Mouse (Mus musculus) lung, adult 2 months (tissue): ENCODE measurements at regions not wholly inside any gene's neighbourhood (a gene's known extent, or its start where the extent isn't known, plus 50 kb on each side); places are given as distances from the start of the nearest gene placed in this dataset.

Source experiments
- CTCF ChIP-seq: fragments of 200-500 bp; IDR thresholded peaks from 2 replicates; pipeline ENCODE4 v1.5.1; 2011; ENCODE audit warnings: mild to moderate bottlenecking, low read length, control low read depth; ENCODE audit not compliant: insufficient read depth
- POLR2A ChIP-seq: fragments of 200-500 bp; IDR thresholded peaks from 2 replicates; pipeline ENCODE4 v1.6.1; 2011; ENCODE audit warnings: low read depth, mild to moderate bottlenecking, control low read depth, low read length, borderline replicate concordance; ENCODE audit errors: extremely low read depth

DNA sequence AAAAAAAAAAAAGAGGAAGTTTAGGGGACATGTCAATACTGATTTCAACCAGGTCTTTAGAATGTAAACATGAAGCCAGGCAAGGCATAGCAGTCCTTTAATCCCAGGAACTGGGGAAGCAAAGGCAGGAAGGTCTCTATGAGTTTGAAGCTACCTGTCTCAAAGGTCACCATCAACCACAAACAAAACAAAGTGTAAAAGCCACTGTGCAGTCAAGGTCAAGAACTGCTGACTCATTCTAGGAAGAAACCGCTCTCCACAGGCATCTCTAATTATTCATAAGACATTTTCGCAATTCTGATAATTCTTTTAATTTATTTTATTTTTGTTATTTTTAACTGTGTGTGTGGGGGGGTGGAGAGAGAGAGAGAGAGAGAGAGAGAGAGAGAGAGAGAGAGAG is 364.0 kb downstream of the Cntnap4 start:
- TF ChIP-seq POLR2A (no peak), CTCF (no peak)
